Comparison of ENCODE assay signal across 8 mouse cellular contexts in the genomic region with DNA sequence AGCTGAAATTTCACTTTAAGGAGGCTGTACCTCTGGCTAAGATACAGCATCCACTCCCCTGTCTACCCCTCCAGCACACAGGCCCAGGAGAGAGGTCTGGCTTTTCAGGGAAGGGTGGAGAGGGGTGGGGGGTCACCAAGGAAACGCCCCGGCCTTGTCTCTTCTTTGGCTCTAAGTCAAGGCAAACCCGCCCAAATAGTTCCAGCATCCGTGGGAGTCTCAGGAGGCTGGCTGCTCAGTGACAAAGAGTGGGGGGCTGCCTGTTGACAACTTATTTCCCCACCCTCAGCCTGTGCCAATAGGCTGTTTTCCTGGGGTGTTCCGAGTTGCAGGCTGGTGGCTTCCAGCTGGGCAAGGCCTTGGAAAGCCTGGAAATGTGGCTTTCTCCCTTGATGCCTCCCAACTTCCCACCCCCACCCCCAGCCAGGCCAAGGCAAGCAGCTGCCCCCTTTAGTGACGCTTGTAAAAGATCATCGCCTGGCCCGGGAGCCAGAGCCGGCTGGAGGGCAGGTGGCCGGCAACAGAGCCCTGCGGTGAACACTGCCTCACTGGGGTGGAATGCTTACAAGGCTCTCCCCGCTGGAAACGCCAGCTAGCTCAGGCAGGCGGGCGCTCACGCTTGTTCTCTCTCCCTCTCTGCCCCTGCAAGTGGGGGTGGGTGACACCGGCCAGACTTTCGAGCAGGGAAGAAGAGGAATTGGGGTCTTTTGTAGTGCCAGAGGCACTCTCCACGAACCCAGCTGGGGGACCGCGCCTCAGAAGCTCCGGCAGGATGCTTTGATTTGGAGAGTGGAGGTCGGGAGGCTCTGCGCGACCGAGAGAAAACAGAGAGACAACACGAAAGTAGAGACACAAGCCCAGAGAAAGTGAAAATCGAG. TPM values are rescaled to one million over a fixed set of nuclear protein-coding genes. Genes with fewer than 3 reads are reported as not detected.
DNase-seq lines count a peak whose midpoint lies in the region; ATAC-seq and TF ChIP-seq lines count a peak whose summit lies in the region.

No protein-coding gene starts in this region.

- peak overlapping the region; percentile 87 for H3K4me2 ChIP-seq in heart, embryonic 16.5 days (ENCODE audit: low read depth, low read length)
- H3K4me2 ChIP-seq in liver, embryonic 14.5 days (ENCODE audit: low read depth), result peak overlapping the region; percentile 60
- peak overlapping the region; percentile 97 for H3K4me2 ChIP-seq in stomach, embryonic 15.5 days

- intact Hi-C loops in left cerebral cortex, adult 2 months (cut with DNase I), result loop anchor here (2.0 kb wide), 1 partner anchor 39 kb away; a partner anchor contains a TSS
- intact Hi-C loops in left cerebral cortex, postnatal 36 days (cut with DNase I), result no loop called here

- ATAC-seq in heart, embryonic 16.5 days (replicated peaks; ENCODE audit: extremely low read depth, insufficient read depth, low FRiP score), result 0 out of 2 replicates have a peak, but pooled peaks have one; percentile 26
- ATAC-seq in liver, embryonic 14.5 days (ENCODE audit: insufficient read depth), result no peak
- no peak for ATAC-seq in stomach, embryonic 15.5 days (ENCODE audit: insufficient read depth, low FRiP score, low read depth)

- H3K4me3 ChIP-seq in left cerebral cortex, adult 2 months, result peak overlapping the region; percentile 57
- peak overlapping the region; percentile 69 for H3K4me3 ChIP-seq in heart, embryonic 16.5 days (ENCODE audit: low read length)
- peak overlapping the region; percentile 5 to 47; a peak in 3 of 4 replicates for H3K4me3 ChIP-seq in liver, embryonic 14.5 days (ENCODE audit: insufficient read depth in 1 of 2, low read depth in 2 of 2, low read length in 2 of 2)
- peak overlapping the region; percentile 74 for H3K4me3 ChIP-seq in stomach, embryonic 15.5 days (replicated peaks)

- DNase-seq in left cerebral cortex, adult 2 months (ENCODE audit: extremely low spot score in 1 of 2, low spot score in 2 of 2), result no peak
- no peak for DNase-seq in left cerebral cortex, postnatal 36 days (ENCODE audit: low spot score in 2 of 2)
- DNase-seq in embryo, embryonic 11 days, result peak; percentile 71
- DNase-seq in liver, embryonic 14.5 days (ENCODE audit: low read depth in 3 of 3, low spot score in 3 of 3), result no peak
- no peak for DNase-seq in yolk sac, embryonic 10.5 days (ENCODE audit: low spot score)
- no peak for DNase-seq in frontal cortex, postnatal 36 days (ENCODE audit: low spot score in 2 of 2)

- no peak for TF ChIP-seq CTCF in left cerebral cortex, adult 2 months (IDR thresholded peaks at IDR 0.05)
- TF ChIP-seq CTCF in liver, embryonic 14.5 days (IDR thresholded peaks at IDR 0.05; ENCODE audit: low read depth), result no peak

- H3K27me3 ChIP-seq in heart, embryonic 16.5 days (ENCODE audit: control insufficient read depth, insufficient read depth, low read length), result peaks cover 29% of the 10 kb centered on the region
- H3K27me3 ChIP-seq in liver, embryonic 14.5 days (ENCODE audit: control insufficient read depth, insufficient read depth, low read length), result peaks cover 38% of the 10 kb centered on the region
- H3K27me3 ChIP-seq in stomach, embryonic 15.5 days (replicated peaks), result peaks cover 13% of the 10 kb centered on the region; the same call in 1 of the 2 replicates

- peak overlapping the region; percentile 44 for H3K27ac ChIP-seq in left cerebral cortex, adult 2 months
- H3K27ac ChIP-seq in heart, embryonic 16.5 days (ENCODE audit: low read length), result peak overlapping the region; percentile 24; the same call in 1 of the 2 replicates
- H3K27ac ChIP-seq in liver, embryonic 14.5 days, result no peak overlapping the region
- peak overlapping the region; percentile 51; the same call in 1 of the 2 replicates for H3K27ac ChIP-seq in stomach, embryonic 15.5 days

- no peak for TF ChIP-seq EP300 in liver, embryonic 14.5 days (IDR thresholded peaks at IDR 0.05; ENCODE audit: low read depth)

- H3K9ac ChIP-seq in heart, embryonic 16.5 days (ENCODE audit: low read length), result peak overlapping the region; percentile 79
- no peak overlapping the region for H3K9ac ChIP-seq in liver, embryonic 14.5 days (replicated peaks)
- peak overlapping the region; percentile 77 for H3K9ac ChIP-seq in stomach, embryonic 15.5 days

- peaks cover 29% of the 10 kb centered on the region for H3K4me1 ChIP-seq in heart, embryonic 16.5 days (ENCODE audit: control insufficient read depth, insufficient read depth, low read length)
- no peaks in the 10 kb centered on the region for H3K4me1 ChIP-seq in liver, embryonic 14.5 days (replicated peaks; ENCODE audit: control insufficient read depth in 2 of 2, insufficient read depth in 2 of 2, low read length in 1 of 2)
- H3K4me1 ChIP-seq in stomach, embryonic 15.5 days, result peaks cover 46% of the 10 kb centered on the region

- WGBS in heart, embryonic 16.5 days, result 10% methylated on average over 28 of the region's 28 CpGs
- 5% methylated on average over 28 of the region's 28 CpGs for WGBS in liver, embryonic 14.5 days (ENCODE audit: insufficient replicate concordance)
- 6% methylated on average over 28 of the region's 28 CpGs for WGBS in stomach, embryonic 15.5 days

- no peaks in the 10 kb centered on the region; the same call in 1 of the 2 replicates for H3K36me3 ChIP-seq in heart, embryonic 16.5 days (ENCODE audit: control insufficient read depth, insufficient read depth)
- no peaks in the 10 kb centered on the region for H3K36me3 ChIP-seq in liver, embryonic 14.5 days (replicated peaks; ENCODE audit: control insufficient read depth, insufficient read depth, low read depth)
- no peaks in the 10 kb centered on the region for H3K36me3 ChIP-seq in stomach, embryonic 15.5 days

- H3K9me3 ChIP-seq in heart, embryonic 16.5 days (replicated peaks; ENCODE audit: control insufficient read depth, low read length), result peaks cover 5% of the 10 kb centered on the region
- no peaks in the 10 kb centered on the region for H3K9me3 ChIP-seq in liver, embryonic 14.5 days (ENCODE audit: control insufficient read depth, low read length)
- no peaks in the 10 kb centered on the region for H3K9me3 ChIP-seq in stomach, embryonic 15.5 days

RNA-seq across cellular contexts. Expression of a gene that starts 1.1 kb away (rescaled TPM):
- total RNA-seq in left cerebral cortex, adult 2 months (2021), result 10 to 100 TPM; 62.4 to 84.3 TPM
- total RNA-seq in left cerebral cortex, postnatal 36 days (2021), result 10 to 100 TPM; 73.0 to 76.2 TPM
- polyA plus RNA-seq in heart, embryonic 16.5 days (2015; fragmentation: Nextera tagmentation; extraction: Ambion mirVana), result 25.8 and 28.9 TPM in 2 replicates
- polyA plus RNA-seq in liver, embryonic 14.5 days (2012; rRNA removed), result 0.74 and 0.80 TPM in 2 replicates
- 0.63 and 0.91 TPM in 2 replicates for polyA plus RNA-seq in liver, embryonic 14.5 days (2014; fragmentation: Nextera tagmentation; extraction: Ambion mirVana)
- 55.6 and 64.6 TPM in 2 replicates for polyA plus RNA-seq in stomach, embryonic 15.5 days (2015; fragmentation: Nextera tagmentation; extraction: Ambion mirVana)

RNA-seq across cellular contexts. Expression of a gene that starts 16.3 kb away (rescaled TPM):
- total RNA-seq in left cerebral cortex, adult 2 months (2021), result 1 to 10 TPM; 5.9 to 6.9 TPM
- 1 to 10 TPM; 6.6 to 8.5 TPM for total RNA-seq in left cerebral cortex, postnatal 36 days (2021)
- not detected in 2 replicates for polyA plus RNA-seq in heart, embryonic 16.5 days (2015; fragmentation: Nextera tagmentation; extraction: Ambion mirVana)
- not detected in 2 replicates for polyA plus RNA-seq in liver, embryonic 14.5 days (2012; rRNA removed)
- not detected in 2 replicates for polyA plus RNA-seq in liver, embryonic 14.5 days (2014; fragmentation: Nextera tagmentation; extraction: Ambion mirVana)
- polyA plus RNA-seq in stomach, embryonic 15.5 days (2015; fragmentation: Nextera tagmentation; extraction: Ambion mirVana), result 0.14 TPM in 1 of 2 replicates, not detected in the other

RNA-seq across cellular contexts. Expression of a gene that starts 39.2 kb away (rescaled TPM):
- total RNA-seq in left cerebral cortex, adult 2 months (2021), result 100 to 1,000 TPM; 197 TPM
- total RNA-seq in left cerebral cortex, postnatal 36 days (2021), result 100 to 1,000 TPM; 196 to 197 TPM
- polyA plus RNA-seq in heart, embryonic 16.5 days (2015; fragmentation: Nextera tagmentation; extraction: Ambion mirVana), result 640 and 697 TPM in 2 replicates
- polyA plus RNA-seq in liver, embryonic 14.5 days (2012; rRNA removed), result 29.1 and 94.0 TPM in 2 replicates
- 391 and 424 TPM in 2 replicates for polyA plus RNA-seq in liver, embryonic 14.5 days (2014; fragmentation: Nextera tagmentation; extraction: Ambion mirVana)
- polyA plus RNA-seq in stomach, embryonic 15.5 days (2015; fragmentation: Nextera tagmentation; extraction: Ambion mirVana), result 514 and 574 TPM in 2 replicates

Comparison
In these comparisons a context has a peak if more than half of its experiments do, and no peak if none do; other contexts are left out.
1. RNA of a gene that starts 1.1 kb away (polyA plus RNA-seq): 55.6 to 64.6 TPM in stomach, embryonic 15.5 days and 25.8 to 28.9 TPM in heart, embryonic 16.5 days; 0.63 to 0.91 TPM in liver, embryonic 14.5 days; every median in the first group is over 10 times any median in the second.
2. Peak in every context shown above with its lines, with median percentiles within 50 percentile points of each other: H3K4me3 ChIP-seq and H3K4me2 ChIP-seq.